Mouse (Mus musculus) small intestine, adult 2 months (tissue): ENCODE measurements around the gene Plcg1.

Source experiments
- CTCF ChIP-seq: fragments of 200-500 bp; IDR thresholded peaks from 2 replicates; pipeline ENCODE4 v1.5.1; 2012; ENCODE audit warnings: low read depth, mild to moderate bottlenecking, control low read depth, inconsistent platforms, low read length, moderate library complexity, mixed read lengths; ENCODE audit not compliant: insufficient replicate concordance, insufficient read length; ENCODE audit errors: extremely low read depth
- POLR2A ChIP-seq: fragments of 200-500 bp; IDR thresholded peaks from 2 replicates; pipeline ENCODE4 v1.6.1; 2012; ENCODE audit warnings: low read depth, mild to moderate bottlenecking, control low read depth, inconsistent platforms, low read length, moderate library complexity

DNA sequence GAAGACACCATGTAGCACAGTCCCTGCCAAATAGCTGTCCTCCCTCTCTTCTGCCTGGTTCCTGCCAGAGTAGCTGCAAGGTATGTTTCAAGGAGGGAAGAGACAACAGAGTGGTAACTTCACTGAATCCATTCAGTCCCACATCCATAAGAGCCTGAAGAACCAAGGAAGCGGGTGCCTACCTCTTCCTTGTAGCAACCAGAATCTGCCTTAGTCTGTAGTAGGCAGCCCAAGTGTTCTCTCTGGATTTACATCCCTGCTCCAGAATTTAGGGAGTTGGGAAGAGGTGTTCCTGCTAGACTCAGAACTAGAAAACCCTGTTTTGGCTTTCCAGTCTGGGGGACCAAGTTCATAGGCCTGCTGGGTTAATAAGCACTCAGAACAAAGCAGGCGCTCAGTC is 36.1 kb downstream of the Plcg1 start:
- TF ChIP-seq CTCF (no peak), POLR2A (no peak)
